Mouse (Mus musculus) midbrain, embryonic 13.5 days (tissue): ENCODE measurements around the gene Gm10643. TPM values are rescaled to one million over a fixed set of nuclear protein-coding genes. Genes with fewer than 3 reads are reported as not detected.

Experiments
- ATAC-seq: fragments of 200-750 bp; cut with Nextera tagmentation; 2 replicates; pipeline ENCODE4 v1.8.0; 2017; ENCODE audit warnings: mild to moderate bottlenecking, moderate TSS enrichment, moderate library complexity
- H3K27ac ChIP-seq: fragments of 300-500 bp; sonication (generic); 2 replicates; pipeline ENCODE4 v1.5.1; 2015; ENCODE audit warnings: inconsistent platforms, mild to moderate bottlenecking, moderate library complexity
- H3K27me3 ChIP-seq: fragments of 300-500 bp; sonication (generic); 2 replicates; pipeline ENCODE4 v1.6.1; 2015; ENCODE audit warnings: mild to moderate bottlenecking, inconsistent platforms
- H3K36me3 ChIP-seq: fragments of 300-500 bp; sonication (generic); 2 replicates; pipeline ENCODE4 v1.6.1; 2015; ENCODE audit warnings: mild to moderate bottlenecking, inconsistent platforms
- H3K4me1 ChIP-seq: fragments of 300-500 bp; sonication (generic); replicated peaks from 2 replicates; pipeline ENCODE4 v1.6.1; 2015; ENCODE audit warnings: inconsistent platforms
- H3K4me2 ChIP-seq: fragments of 300-500 bp; sonication (generic); replicated peaks from 2 replicates; pipeline ENCODE4 v1.6.1; 2015; ENCODE audit warnings: moderate library complexity, mild to moderate bottlenecking, inconsistent platforms
- H3K4me3 ChIP-seq: fragments of 300-500 bp; sonication (generic); replicated peaks from 2 replicates; pipeline ENCODE4 v1.5.1; 2015; ENCODE audit warnings: mild to moderate bottlenecking, inconsistent platforms
- H3K9ac ChIP-seq: fragments of 300-500 bp; sonication (generic); replicated peaks from 2 replicates; pipeline ENCODE4 v1.6.1; 2015; ENCODE audit warnings: mild to moderate bottlenecking, inconsistent platforms
- H3K9me3 ChIP-seq: fragments of 300-500 bp; sonication (generic); 2 replicates; pipeline ENCODE4 v1.6.1; 2016; ENCODE audit warnings: mild to moderate bottlenecking, inconsistent platforms
- WGBS: fragments of 180-500 bp; shearing (Covaris S2); methylation state at CpG from one replicate; pipeline ENCODE4 v1.1.7; 2015; 5-methylcytosine and 5-hydroxymethylcytosine counted together
- polyA plus RNA-seq: library from polyadenylated mRNA; unstranded; fragments of >200 nt; fragmentation: Nextera tagmentation; extraction: Ambion mirVana; gene quantifications from 2 replicates; pipeline ENCODE4 v1.2.1, GENCODE M21; 2015

Gm10643 gene
- 1.8 and 2.1 TPM in 2 replicates for polyA plus RNA-seq

DNA sequence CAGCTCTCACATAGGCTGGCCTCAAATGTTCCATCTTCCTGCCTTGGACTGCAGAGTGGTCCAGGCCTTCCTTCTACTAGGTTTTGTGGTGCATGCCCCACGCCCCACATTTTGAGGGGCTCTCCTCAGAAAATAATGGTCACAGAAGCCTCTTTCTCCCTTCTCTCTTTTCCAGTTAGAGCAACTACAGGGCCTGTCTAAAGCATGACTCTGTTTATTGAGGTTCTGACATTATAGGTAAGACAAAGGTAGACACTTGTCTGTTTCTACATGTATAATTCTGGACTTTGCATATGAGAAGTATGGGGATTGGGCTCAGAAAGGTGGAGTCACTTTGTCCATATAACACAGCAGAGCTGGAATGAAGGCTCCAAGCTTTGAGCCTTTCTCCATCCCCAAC is at the start of gene Gm10643:
TSS of gene Gm10643 (minus strand) at position 101 of the 400 bp plus-strand sequence.
- Histone ChIP-seq H3K27ac (peak within 1 kb of the TSS; percentile 83), H3K4me2 (peak within 1 kb of the TSS; percentile 84), H3K27me3 (no peaks in the 10 kb centered on the region), H3K4me3 (peak within 1 kb of the TSS; percentile 85), H3K9me3 (no peaks in the 10 kb centered on the region), H3K9ac (peak within 1 kb of the TSS; percentile 75), H3K36me3 (no peaks in the 10 kb centered on the region), H3K4me1 (peaks cover 34% of the 10 kb centered on the region)
- no peak for ATAC-seq
- whole genome bisulfite sequencing, result 97% methylated on average over 1 of the region's 1 CpGs

- Histone ChIP-seq H3K4me1 (peaks cover 34% of the 10 kb centered on the region), H3K36me3 (peaks cover 14% of the 10 kb centered on the region), H3K4me3 (no peak overlapping the region), H3K9me3 (no peaks in the 10 kb centered on the region), H3K9ac (no peak overlapping the region), H3K27me3 (no peaks in the 10 kb centered on the region), H3K4me2 (no peak overlapping the region), H3K27ac (no peak overlapping the region)
- WGBS, result 95% methylated on average over 6 of the region's 6 CpGs
- no peak for ATAC-seq
Measured at GRCm38 (mm10) chr8:84106216-84107040, 41.5 kb upstream of the Gm10643 start.

DNA sequence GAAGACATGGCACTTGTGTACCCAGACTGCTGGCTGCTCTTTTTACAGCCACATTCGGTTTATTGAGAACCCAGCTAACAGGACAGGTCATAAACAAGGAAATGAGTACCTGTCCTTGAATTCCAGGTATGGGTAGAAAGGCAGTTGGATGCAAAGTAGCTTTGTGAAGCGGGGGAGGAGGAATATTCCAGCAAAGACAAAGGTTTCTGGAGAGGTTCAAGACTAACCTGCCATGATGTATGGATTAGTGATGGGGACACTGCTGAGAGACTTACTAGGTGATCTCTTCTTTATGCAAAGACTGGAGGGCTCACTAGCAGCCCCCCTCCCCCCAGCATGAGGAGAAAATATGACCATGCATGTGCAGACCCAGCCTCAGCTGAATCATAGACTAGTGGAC is 40.7 kb upstream of the Gm10643 start:
- H3K9ac ChIP-seq, result peak overlapping the region; percentile 55; the same call in 1 of the 2 replicates
- peaks cover 37% of the 10 kb centered on the region for H3K4me1 ChIP-seq
- WGBS, result 90% methylated on average over 2 of the region's 2 CpGs
- no peak for ATAC-seq
- H3K4me2 ChIP-seq, result peak overlapping the region; percentile 52; the same call in 1 of the 2 replicates
- no peak overlapping the region for H3K4me3 ChIP-seq
- H3K27me3 ChIP-seq, result no peaks in the 10 kb centered on the region
- H3K9me3 ChIP-seq, result no peaks in the 10 kb centered on the region
- peak overlapping the region; percentile 80 for H3K27ac ChIP-seq
- peaks cover 22% of the 10 kb centered on the region for H3K36me3 ChIP-seq

DNA sequence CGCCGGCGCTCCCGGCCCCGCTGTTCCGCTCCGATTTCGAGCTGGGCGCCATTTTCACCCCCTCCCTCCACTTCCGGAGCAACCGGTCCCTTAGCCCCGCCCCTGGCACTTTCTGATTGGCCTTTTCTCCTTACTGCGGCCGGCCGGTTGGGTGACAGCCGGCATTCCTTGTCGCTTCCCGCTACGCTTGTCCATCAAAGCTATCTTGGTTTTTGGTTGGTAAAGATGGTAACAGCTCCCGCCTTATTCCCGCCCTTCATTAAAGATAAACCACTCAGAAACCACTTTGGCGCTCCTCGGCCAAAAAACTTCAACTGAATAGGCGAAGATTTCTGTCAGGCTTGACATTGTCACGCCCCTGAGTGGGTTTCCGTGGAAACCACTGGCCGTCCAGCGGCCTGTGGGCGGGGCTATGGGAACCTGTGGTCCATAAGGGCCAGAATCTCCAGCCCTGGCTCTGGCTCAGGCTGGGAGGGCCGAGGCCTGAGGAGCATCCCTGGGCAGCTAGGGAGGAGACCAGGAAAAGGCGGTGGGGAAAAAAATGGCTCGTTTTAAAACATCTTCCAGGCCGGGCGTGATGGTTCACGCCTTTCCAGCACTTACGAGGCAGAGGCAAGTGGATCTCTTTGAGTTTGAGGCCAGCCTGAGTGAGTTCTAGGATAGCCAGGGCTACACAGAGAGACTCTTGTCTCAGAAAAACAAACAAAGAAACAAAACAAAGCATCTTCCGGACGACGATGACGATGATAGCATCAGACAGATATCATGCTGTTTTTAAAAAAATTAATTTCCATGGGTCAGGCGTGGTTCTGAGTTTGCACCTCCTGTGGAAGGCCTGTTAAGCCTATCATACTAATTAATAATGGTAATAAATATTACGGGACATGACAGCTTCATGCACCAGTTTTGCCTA is 40.0 kb upstream of the Gm10643 start, which contains the start of gene Dcaf15:
TSS of gene Dcaf15 (minus strand) at position 72 of the 913 bp plus-strand sequence.
- Histone ChIP-seq H3K4me3 (peak within 1 kb of the TSS; percentile 64), H3K36me3 (peaks cover 27% of the 10 kb centered on the region), H3K9ac (peak within 1 kb of the TSS; percentile 84), H3K27ac (peak within 1 kb of the TSS; percentile 94), H3K4me1 (peaks cover 37% of the 10 kb centered on the region), H3K9me3 (no peaks in the 10 kb centered on the region), H3K27me3 (no peaks in the 10 kb centered on the region), H3K4me2 (peak within 1 kb of the TSS; percentile 90)
- 6% methylated on average over 42 of the region's 42 CpGs for WGBS
- peak; percentile 97 for ATAC-seq

GRCm38 (mm10) chr8:84104221-84104620 is 39.3 kb upstream of the Gm10643 start:
- H3K36me3 ChIP-seq, result peaks cover 30% of the 10 kb centered on the region
- H3K9me3 ChIP-seq, result no peaks in the 10 kb centered on the region
- 0% methylated on average over 22 of the region's 29 CpGs for WGBS
- H3K27ac ChIP-seq, result peak overlapping the region; percentile 94
- H3K4me3 ChIP-seq, result peak overlapping the region; percentile 64
- no peaks in the 10 kb centered on the region for H3K27me3 ChIP-seq
- H3K9ac ChIP-seq, result peak overlapping the region; percentile 84
- peak overlapping the region; percentile 90 for H3K4me2 ChIP-seq
- H3K4me1 ChIP-seq, result peaks cover 37% of the 10 kb centered on the region
- ATAC-seq, result peak; percentile 85

DNA sequence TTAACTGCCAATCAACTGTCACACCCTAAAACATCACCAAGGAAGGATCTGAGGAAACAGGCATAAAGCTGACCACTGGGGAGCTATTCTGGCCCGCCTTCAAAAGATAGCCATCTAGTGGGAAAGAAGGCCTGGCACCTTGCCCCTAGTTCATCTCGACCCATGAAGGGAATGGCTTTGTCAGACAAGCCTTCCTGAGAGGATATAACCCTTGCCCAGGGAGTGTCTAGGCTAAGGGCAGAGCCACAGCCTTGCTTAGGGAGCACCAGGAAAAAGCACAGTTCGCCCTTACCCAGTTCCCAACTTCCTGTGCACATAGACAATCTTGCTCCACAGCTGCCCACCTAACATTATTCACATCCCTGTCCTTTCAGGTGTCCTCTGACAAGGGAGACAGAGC is 38.7 kb upstream of the Gm10643 start:
- H3K4me3 ChIP-seq, result peak overlapping the region; percentile 64
- H3K27ac ChIP-seq, result peak overlapping the region; percentile 94
- 46% methylated on average over 3 of the region's 3 CpGs for WGBS
- H3K4me1 ChIP-seq, result peaks cover 37% of the 10 kb centered on the region
- peaks cover 36% of the 10 kb centered on the region for H3K36me3 ChIP-seq
- peak overlapping the region; percentile 90 for H3K4me2 ChIP-seq
- H3K9me3 ChIP-seq, result no peaks in the 10 kb centered on the region
- peak overlapping the region; percentile 84 for H3K9ac ChIP-seq
- H3K27me3 ChIP-seq, result no peaks in the 10 kb centered on the region
- no peak for ATAC-seq

DNA sequence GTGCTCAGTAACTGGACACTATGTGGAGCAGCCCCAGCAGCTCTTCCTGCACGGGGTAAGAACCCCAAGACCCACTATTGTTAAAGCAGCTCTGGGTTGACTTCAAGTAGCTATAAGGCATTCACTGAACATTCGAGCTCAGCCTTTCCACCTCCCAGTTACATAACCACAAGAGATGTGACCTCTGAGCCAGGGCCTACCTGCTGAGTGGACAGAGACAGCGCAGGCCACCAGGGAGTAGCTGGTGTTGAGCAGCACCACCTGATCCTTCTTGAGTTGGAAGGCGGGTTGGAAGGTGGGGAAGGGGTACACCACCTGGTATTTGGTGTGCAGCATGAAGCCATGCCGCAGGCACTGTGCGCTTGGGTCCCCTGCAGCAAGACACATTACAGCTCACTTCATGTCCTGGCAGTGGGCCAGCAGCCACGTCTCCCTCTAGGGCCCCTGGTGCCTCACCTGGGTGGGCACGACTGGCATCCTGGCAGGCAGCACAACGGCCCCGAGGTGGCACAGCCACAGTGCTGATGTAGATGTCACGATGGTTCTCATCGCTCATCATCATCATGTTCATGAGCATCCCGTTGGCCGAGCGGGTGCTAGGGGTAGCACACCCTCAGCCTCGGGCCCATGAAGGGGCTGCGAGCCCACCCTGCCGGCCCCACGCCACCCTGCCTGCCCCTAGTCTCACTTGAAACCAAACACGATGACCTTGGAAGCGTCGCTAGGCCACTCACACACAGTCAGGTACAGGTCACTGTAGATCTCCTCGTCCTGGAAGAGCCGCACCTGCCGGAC is 36.7 kb upstream of the Gm10643 start:
- no peaks in the 10 kb centered on the region for H3K9me3 ChIP-seq
- WGBS, result 95% methylated on average over 25 of the region's 25 CpGs
- peak overlapping the region; percentile 84; the same call in 1 of the 2 replicates for H3K9ac ChIP-seq
- no peak overlapping the region for H3K4me3 ChIP-seq
- peaks cover 55% of the 10 kb centered on the region for H3K36me3 ChIP-seq
- H3K4me1 ChIP-seq, result peaks cover 37% of the 10 kb centered on the region
- no peak overlapping the region for H3K4me2 ChIP-seq
- H3K27ac ChIP-seq, result no peak overlapping the region
- ATAC-seq, result no peak
- no peaks in the 10 kb centered on the region for H3K27me3 ChIP-seq

GRCm38 (mm10) chr8:84098376-84098775 is 33.4 kb upstream of the Gm10643 start:
- WGBS, result 93% methylated on average over 7 of the region's 7 CpGs
- Histone ChIP-seq H3K36me3 (peaks cover 87% of the 10 kb centered on the region), H3K27ac (no peak overlapping the region), H3K27me3 (no peaks in the 10 kb centered on the region), H3K4me2 (no peak overlapping the region), H3K9ac (no peak overlapping the region), H3K9me3 (no peaks in the 10 kb centered on the region), H3K4me1 (peaks cover 23% of the 10 kb centered on the region), H3K4me3 (no peak overlapping the region)
- no peak for ATAC-seq

GRCm38 (mm10) chr8:84096061-84096460 is 31.1 kb upstream of the Gm10643 start:
- no peak overlapping the region for H3K4me3 ChIP-seq
- H3K36me3 ChIP-seq, result peaks cover 92% of the 10 kb centered on the region
- no peaks in the 10 kb centered on the region for H3K27me3 ChIP-seq
- no peak overlapping the region for H3K4me2 ChIP-seq
- no peak for ATAC-seq
- H3K9ac ChIP-seq, result no peak overlapping the region; the same call in 1 of the 2 replicates
- 72% methylated on average over 8 of the region's 8 CpGs for WGBS
- no peaks in the 10 kb centered on the region for H3K9me3 ChIP-seq
- H3K27ac ChIP-seq, result no peak overlapping the region
- no peaks in the 10 kb centered on the region for H3K4me1 ChIP-seq

GRCm38 (mm10) chr8:84090585-84090984 is 25.6 kb upstream of the Gm10643 start:
- Histone ChIP-seq H3K9me3 (no peaks in the 10 kb centered on the region), H3K36me3 (peaks cover 94% of the 10 kb centered on the region), H3K4me2 (no peak overlapping the region), H3K27me3 (no peaks in the 10 kb centered on the region), H3K4me1 (no peaks in the 10 kb centered on the region), H3K4me3 (no peak overlapping the region), H3K27ac (no peak overlapping the region), H3K9ac (no peak overlapping the region)
- ATAC-seq, result no peak
- 96% methylated on average over 8 of the region's 8 CpGs for whole genome bisulfite sequencing

DNA sequence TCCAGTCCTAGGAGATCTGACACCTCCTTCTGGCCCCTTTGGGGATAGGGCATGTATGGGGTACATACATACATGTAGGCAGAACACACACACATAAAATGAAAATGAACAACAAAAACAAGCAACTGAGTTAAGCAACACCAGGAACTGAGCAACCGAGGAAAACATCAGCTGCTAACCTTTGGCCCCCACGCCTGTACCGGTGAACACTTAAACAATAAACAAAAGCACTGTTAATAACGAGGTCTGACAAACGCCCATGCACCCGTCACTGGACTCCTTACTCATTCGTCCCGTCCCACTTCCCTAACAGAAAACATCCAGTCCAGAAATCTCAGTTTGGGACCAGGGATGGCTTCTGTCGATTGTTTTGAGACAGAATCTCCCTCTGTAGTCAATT is 24.3 kb upstream of the Gm10643 start:
- H3K9ac ChIP-seq, result no peak overlapping the region
- H3K27ac ChIP-seq, result no peak overlapping the region
- H3K9me3 ChIP-seq, result no peaks in the 10 kb centered on the region
- WGBS, result 84% methylated on average over 9 of the region's 9 CpGs
- peaks cover 95% of the 10 kb centered on the region for H3K36me3 ChIP-seq
- ATAC-seq, result no peak
- no peak overlapping the region for H3K4me3 ChIP-seq
- H3K4me2 ChIP-seq, result no peak overlapping the region
- H3K27me3 ChIP-seq, result no peaks in the 10 kb centered on the region
- H3K4me1 ChIP-seq, result peaks cover 6% of the 10 kb centered on the region
